Mouse (Mus musculus): ENCODE results near the gene Vmn2r1.
A peak's percentile ranks its signal among the peaks of the same experiment; 100 is the strongest.

Gene Vmn2r1

GRCm38 (mm10) chr3:64081247-64081646 lies at the start of gene Vmn2r1:
Gene Vmn2r1, plus strand, starts transcription at chr3:64081547.
- DNase-seq (ENCODE audit: low read depth, low spot score) = no peak

- peak; percentile 11 for DNase-seq (ENCODE audit: low read depth, low spot score)
Measured at GRCm38 (mm10) chr3:64038136-64038841, 43.1 kb upstream of the Vmn2r1 start.

GRCm38 (mm10) chr3:64039818-64040784 lies 41.2 kb upstream of the Vmn2r1 start:
- peak; percentile 90 for DNase-seq (ENCODE audit: low read depth, low spot score)

DNA sequence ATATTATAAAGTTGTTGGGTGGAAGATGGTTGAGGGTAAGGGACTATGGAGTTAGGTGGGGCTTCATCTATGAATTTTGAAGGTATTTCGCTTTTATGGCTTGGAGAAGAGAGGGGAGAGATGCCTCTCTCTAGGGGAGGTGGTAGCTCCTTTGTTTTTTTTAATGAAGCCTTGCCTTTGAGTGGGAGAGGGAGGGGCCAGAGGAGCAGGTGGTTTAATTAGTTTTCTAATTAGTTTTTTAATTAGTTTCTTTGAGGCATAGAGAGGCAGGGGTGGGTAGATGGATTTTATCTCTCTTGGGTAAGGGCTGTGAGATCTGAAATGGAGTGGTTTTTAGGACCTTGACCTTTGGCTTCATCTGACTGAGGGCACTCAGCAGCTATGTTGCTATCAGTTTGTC lies 31.4 kb downstream of the Vmn2r1 start:
- DNase-seq (ENCODE audit: low read depth, low spot score) = no peak

DNA sequence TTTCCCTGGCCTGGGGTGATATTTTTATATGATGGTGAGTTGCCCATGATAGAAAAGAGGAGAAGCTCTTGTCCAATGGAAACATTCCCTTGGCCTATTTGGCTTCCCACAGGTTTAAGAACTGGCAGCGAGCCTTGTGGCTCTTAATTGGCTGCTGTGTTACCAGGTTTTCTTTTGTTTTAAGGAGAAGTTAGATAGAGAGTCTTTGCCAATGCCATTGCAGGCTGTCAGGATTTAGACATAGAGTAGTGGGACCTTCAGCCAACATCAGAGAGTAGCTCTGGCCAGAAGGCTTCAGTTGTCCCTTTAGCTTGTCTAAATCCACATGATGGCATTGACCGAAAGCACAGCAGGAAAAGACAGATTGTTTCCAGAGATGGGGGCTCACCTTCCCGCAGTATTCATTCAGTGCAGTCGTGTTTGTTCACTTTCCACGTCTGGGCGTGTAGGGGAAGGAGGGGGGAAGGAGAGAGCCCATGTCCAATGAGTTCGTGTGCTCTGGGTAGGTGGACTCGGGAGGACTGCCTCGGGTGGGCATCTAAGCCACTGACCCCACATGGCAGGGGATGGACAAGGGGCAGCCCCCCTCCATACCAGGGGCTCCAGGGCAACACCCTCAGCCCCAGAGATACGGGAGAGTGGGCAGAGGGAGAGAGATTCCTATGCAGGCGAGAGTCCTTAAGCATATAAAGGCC lies 32.2 kb downstream of the Vmn2r1 start:
- no peak for DNase-seq (ENCODE audit: low read depth, low spot score)

- DNase-seq (ENCODE audit: low read depth, low spot score) = no peak
Measured at GRCm38 (mm10) chr3:64141878-64142508, 60.6 kb downstream of the Vmn2r1 start, which contains the start of gene Vmn2r2. Gene Vmn2r2, minus strand, starts transcription at chr3:64141928.
